Mouse (Mus musculus) C2C12 (cell line): ENCODE measurements around the gene Pkp4.

Source experiments
- CEBPB ChIP-seq: IDR thresholded peaks from one replicate; pipeline ENCODE4 v1.6.1; 2011; ENCODE audit warnings: low read depth, mild to moderate bottlenecking, control low read depth, moderate library complexity
- CTCF ChIP-seq: IDR thresholded peaks from one replicate; pipeline ENCODE4 v1.5.1; 2011; ENCODE audit not compliant: control insufficient read depth, insufficient read depth, insufficient read length
- FOSL1 ChIP-seq: IDR thresholded peaks from one replicate; pipeline ENCODE4 v1.8.0; 2011; ENCODE audit warnings: mild to moderate bottlenecking, low read length; ENCODE audit not compliant: poor library complexity, insufficient read depth, severe bottlenecking
- MAX ChIP-seq: IDR thresholded peaks from one replicate; pipeline ENCODE4 v1.6.1; 2011; ENCODE audit warnings: mild to moderate bottlenecking, control low read depth
- MYOD1 ChIP-seq: IDR thresholded peaks from one replicate; pipeline ENCODE4 v1.6.1; 2011; ENCODE audit warnings: low read depth; ENCODE audit not compliant: control insufficient read depth, insufficient read length
- MYOG ChIP-seq: IDR thresholded peaks from one replicate; pipeline ENCODE4 v1.6.1; 2011; ENCODE audit not compliant: control insufficient read depth, insufficient read length; ENCODE audit errors: extremely low read depth

- no peak for TF ChIP-seq CTCF
- no peak for TF ChIP-seq CEBPB
- TF ChIP-seq MYOG = no peak
- no peak for TF ChIP-seq MYOD1
- no peak for TF ChIP-seq FOSL1
- no peak for TF ChIP-seq MAX
Observed at GRCm38 (mm10) chr2:59162285-59162600, 1.6 kb downstream of the Pkp4 start.
